Mouse (Mus musculus) kidney, embryonic 15.5 days (tissue): ENCODE results near the gene Med12. TPM values are rescaled to one million over a fixed set of nuclear protein-coding genes. Genes with fewer than 3 reads are reported as not detected.
"Not testable (repeated sequence)": the region's sequence is repeated elsewhere in the genome, so short reads cannot be mapped to it uniquely, and the experiment has no call there.

Source experiments
- ATAC-seq: fragments of 200-750 bp; cut with Nextera tagmentation; replicated peaks from 2 replicates; pipeline ENCODE4 v1.8.0; 2017; ENCODE audit warnings: moderate TSS enrichment; ENCODE audit not compliant: low FRiP score
- H3K27ac ChIP-seq: fragments of 300-500 bp; sonication (generic); 2 replicates; pipeline ENCODE4 v1.5.1; 2015; ENCODE audit warnings: mild to moderate bottlenecking, inconsistent platforms
- H3K27me3 ChIP-seq: fragments of 300-500 bp; sonication (generic); 2 replicates; pipeline ENCODE4 v1.6.1; 2015; ENCODE audit warnings: inconsistent platforms
- H3K36me3 ChIP-seq: fragments of 300-500 bp; sonication (generic); 2 replicates; pipeline ENCODE4 v1.6.1; 2015; ENCODE audit warnings: inconsistent platforms
- H3K4me1 ChIP-seq: fragments of 300-500 bp; sonication (generic); 2 replicates; pipeline ENCODE4 v1.6.1; 2015; ENCODE audit warnings: inconsistent platforms
- H3K4me2 ChIP-seq: fragments of 300-500 bp; sonication (generic); 2 replicates; pipeline ENCODE4 v1.6.1; 2015; ENCODE audit warnings: moderate library complexity, mild to moderate bottlenecking, inconsistent platforms
- H3K4me3 ChIP-seq: fragments of 300-500 bp; sonication (generic); replicated peaks from 2 replicates; pipeline ENCODE4 v1.5.1; 2015; ENCODE audit warnings: mild to moderate bottlenecking, inconsistent platforms
- H3K9ac ChIP-seq: fragments of 300-500 bp; sonication (generic); 2 replicates; pipeline ENCODE4 v1.6.1; 2015; ENCODE audit warnings: mild to moderate bottlenecking, inconsistent platforms
- H3K9me3 ChIP-seq: fragments of 300-500 bp; sonication (generic); replicated peaks from 2 replicates; pipeline ENCODE4 v1.6.1; 2016; ENCODE audit warnings: inconsistent platforms
- WGBS: fragments of 180-500 bp; shearing (Covaris S2); methylation state at CpG from one replicate; pipeline ENCODE4 v1.1.7; 2015; ENCODE audit warnings: mixed read lengths; 5-methylcytosine and 5-hydroxymethylcytosine counted together
- polyA plus RNA-seq: library from polyadenylated mRNA; unstranded; fragments of >200 nt; fragmentation: Nextera tagmentation; extraction: Ambion mirVana; gene quantifications from 2 replicates; pipeline ENCODE4 v1.2.1, GENCODE M21; 2015

Med12 gene
- polyA plus RNA-seq, 1 experiment from 2014 or later, result 35.6 TPM

DNA sequence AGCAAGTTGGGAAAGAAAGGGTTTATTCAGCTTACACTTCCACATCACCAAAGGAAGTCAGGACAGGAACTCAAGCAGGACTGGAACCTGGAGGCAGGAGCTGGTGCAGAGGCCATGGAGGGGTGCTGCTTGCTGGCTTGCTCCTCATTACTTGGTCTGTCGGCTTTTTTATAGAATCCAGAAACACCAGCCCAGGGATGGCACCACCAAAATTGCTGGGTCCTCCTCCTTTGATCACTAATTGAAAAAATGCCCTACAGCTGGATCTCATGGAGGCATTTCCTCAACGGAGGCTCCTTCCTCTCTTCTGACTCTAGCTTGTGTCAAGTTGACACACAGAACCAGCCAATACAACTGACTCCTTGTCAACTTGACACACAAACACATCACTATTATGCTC is 69.0 kb downstream of the Med12 start:
- H3K27me3 ChIP-seq, result peaks cover 20% of the 10 kb centered on the region
- H3K36me3 ChIP-seq, H3K4me3 ChIP-seq, ATAC-seq, H3K9me3 ChIP-seq, H3K27ac ChIP-seq, H3K9ac ChIP-seq, H3K4me2 ChIP-seq, H3K4me1 ChIP-seq: not testable (repeated sequence)
- 83% methylated on average over 2 of the region's 2 CpGs for WGBS

GRCm38 (mm10) chrX:101345456-101345855 is 71.6 kb downstream of the Med12 start:
- H3K4me3 ChIP-seq, result no peak overlapping the region
- H3K27me3 ChIP-seq, result peaks cover 20% of the 10 kb centered on the region
- H3K9me3 ChIP-seq, result no peaks in the 10 kb centered on the region
- no peak overlapping the region for H3K27ac ChIP-seq
- H3K9ac ChIP-seq, result no peak overlapping the region
- no peak overlapping the region for H3K4me2 ChIP-seq
- ATAC-seq, result no peak
- no peaks in the 10 kb centered on the region for H3K36me3 ChIP-seq
- WGBS, result 92% methylated on average over 2 of the region's 2 CpGs
- H3K4me1 ChIP-seq, result no peaks in the 10 kb centered on the region

GRCm38 (mm10) chrX:101346475-101346874 is 72.6 kb downstream of the Med12 start:
- Histone ChIP-seq H3K4me3 (no peak overlapping the region), H3K9me3 (no peaks in the 10 kb centered on the region), H3K27me3 (peaks cover 20% of the 10 kb centered on the region), H3K4me1 (no peaks in the 10 kb centered on the region), H3K4me2 (no peak overlapping the region), H3K9ac (no peak overlapping the region), H3K36me3 (no peaks in the 10 kb centered on the region), H3K27ac (no peak overlapping the region)
- no peak for ATAC-seq
- 56% methylated on average over 4 of the region's 4 CpGs for WGBS

Other genes starting within 250 kb of the Med12 start
- 0.06 TPM in 1 of 2 replicates, not detected in the other for gene Tex11, start 214.4 kb upstream of the Med12 start, polyA plus RNA-seq
- gene Slc7a3, start 188.0 kb upstream of the Med12 start, polyA plus RNA-seq, result 1.7 and 2.1 TPM in 2 replicates
- gene Snx12, start 51.5 kb upstream of the Med12 start, polyA plus RNA-seq, result 53.1 and 53.5 TPM in 2 replicates
- 3.2 and 3.3 TPM in 2 replicates for gene Foxo4, start 19.5 kb upstream of the Med12 start, polyA plus RNA-seq
- 0.23 TPM in 1 of 2 replicates, not detected in the other for gene Gm614, start 10.0 kb upstream of the Med12 start, polyA plus RNA-seq
- 21.1 and 22.2 TPM in 2 replicates for gene Il2rg, start 5.8 kb upstream of the Med12 start, polyA plus RNA-seq
- not detected in 2 replicates for gene Gm20489, start 5.0 kb upstream of the Med12 start, polyA plus RNA-seq
- gene Nlgn3, start 25.1 kb downstream of the Med12 start, polyA plus RNA-seq, result 4.8 and 5.3 TPM in 2 replicates
- gene Gjb1, start 102.3 kb downstream of the Med12 start, polyA plus RNA-seq, result 20.0 and 21.4 TPM in 2 replicates
- 26.8 and 27.7 TPM in 2 replicates for gene Zmym3, start 146.8 kb downstream of the Med12 start, polyA plus RNA-seq
- 464 and 466 TPM in 2 replicates for gene Nono, start 155.3 kb downstream of the Med12 start, polyA plus RNA-seq
- 7.6 and 11.9 TPM in 2 replicates for gene Itgb1bp2, start 175.1 kb downstream of the Med12 start, polyA plus RNA-seq